Mouse (Mus musculus) neural tube, embryonic 12.5 days (tissue): ENCODE measurements around the gene Brd3os. TPM values are rescaled to one million over a fixed set of nuclear protein-coding genes. Genes with fewer than 3 reads are reported as not detected.

ENCODE experiments used
- ATAC-seq: fragments of 200-750 bp; cut with Nextera tagmentation; 2 replicates; pipeline ENCODE4 v1.8.0; 2017; ENCODE audit warnings: low read depth, mild to moderate bottlenecking, moderate TSS enrichment, moderate library complexity; ENCODE audit not compliant: low FRiP score
- H3K27ac ChIP-seq: fragments of 300-500 bp; sonication (generic); 2 replicates; pipeline ENCODE4 v1.5.1; 2016
- H3K27me3 ChIP-seq: fragments of 300-500 bp; sonication (generic); replicated peaks from 2 replicates; pipeline ENCODE4 v1.6.1; 2016; ENCODE audit warnings: mild to moderate bottlenecking
- H3K36me3 ChIP-seq: fragments of 300-500 bp; sonication (generic); 2 replicates; pipeline ENCODE4 v1.6.1; 2016; ENCODE audit warnings: mild to moderate bottlenecking
- H3K4me1 ChIP-seq: fragments of 300-500 bp; sonication (generic); 2 replicates; pipeline ENCODE4 v1.6.1; 2016
- H3K4me2 ChIP-seq: fragments of 300-500 bp; sonication (generic); replicated peaks from 2 replicates; pipeline ENCODE4 v1.6.1; 2016; ENCODE audit warnings: mild to moderate bottlenecking
- H3K4me3 ChIP-seq: fragments of 300-500 bp; sonication (generic); 2 replicates; pipeline ENCODE4 v1.5.1; 2016
- H3K9ac ChIP-seq: fragments of 300-500 bp; sonication (generic); 2 replicates; pipeline ENCODE4 v1.6.1; 2016; ENCODE audit warnings: mild to moderate bottlenecking
- H3K9me3 ChIP-seq: fragments of 300-500 bp; sonication (generic); 2 replicates; pipeline ENCODE4 v1.6.1; 2016; ENCODE audit warnings: mild to moderate bottlenecking
- WGBS: fragments of 180-500 bp; shearing (Covaris S2); methylation state at CpG from one replicate; pipeline ENCODE4 v1.1.7; 2016; 5-methylcytosine and 5-hydroxymethylcytosine counted together
- polyA plus RNA-seq: library from polyadenylated mRNA; unstranded; fragments of >200 nt; fragmentation: Nextera tagmentation; extraction: Ambion mirVana; gene quantifications from 2 replicates; pipeline ENCODE4 v1.2.1, GENCODE M21; 2016

Brd3os gene
- 19.4 and 19.5 TPM in 2 replicates for polyA plus RNA-seq

- H3K4me3 ChIP-seq, result peak within 1 kb of the TSS; percentile 63
- H3K27me3 ChIP-seq, result no peaks in the 10 kb centered on the region
- 2% methylated on average over 36 of the region's 36 CpGs for WGBS
- H3K27ac ChIP-seq, result peak within 1 kb of the TSS; percentile 37; the same call in 1 of the 2 replicates
- no peaks in the 10 kb centered on the region for H3K9me3 ChIP-seq
- H3K36me3 ChIP-seq, result peaks cover 25% of the 10 kb centered on the region
- ATAC-seq, result peak; percentile 90
- H3K4me1 ChIP-seq, result peaks cover 13% of the 10 kb centered on the region
- H3K9ac ChIP-seq, result peak within 1 kb of the TSS; percentile 70
- peak within 1 kb of the TSS; percentile 85 for H3K4me2 ChIP-seq
These were observed at the start of gene Brd3os for GRCm38 (mm10) chr2:27441767-27442707. TSS of gene Brd3os (plus strand) at chr2:27442324.

- no peaks in the 10 kb centered on the region for H3K9me3 ChIP-seq
- H3K27ac ChIP-seq, result 0 out of 2 replicates have a peak overlapping the region, but pooled peaks have one; percentile 5
- H3K4me2 ChIP-seq, result no peak overlapping the region
- ATAC-seq, result no peak
- H3K4me1 ChIP-seq, result peaks cover 78% of the 10 kb centered on the region
- no peak overlapping the region for H3K9ac ChIP-seq
- no peaks in the 10 kb centered on the region for H3K27me3 ChIP-seq
- no peak overlapping the region for H3K4me3 ChIP-seq
- 64% methylated on average over 10 of the region's 10 CpGs for WGBS
- H3K36me3 ChIP-seq, result peaks cover 3% of the 10 kb centered on the region; the same call in 1 of the 2 replicates
These were observed 47.8 kb upstream of the Brd3os start for GRCm38 (mm10) chr2:27394158-27394832.

GRCm38 (mm10) chr2:27396656-27397440, 45.3 kb upstream of the Brd3os start:
- peaks cover 53% of the 10 kb centered on the region for H3K4me1 ChIP-seq
- no peak overlapping the region for H3K9ac ChIP-seq
- no peak overlapping the region for H3K4me2 ChIP-seq
- H3K9me3 ChIP-seq, result no peaks in the 10 kb centered on the region
- WGBS, result 63% methylated on average over 17 of the region's 17 CpGs
- ATAC-seq, result no peak
- H3K4me3 ChIP-seq, result no peak overlapping the region
- peaks cover 8% of the 10 kb centered on the region; the same call in 1 of the 2 replicates for H3K36me3 ChIP-seq
- no peak overlapping the region for H3K27ac ChIP-seq
- H3K27me3 ChIP-seq, result no peaks in the 10 kb centered on the region

- Histone ChIP-seq H3K9me3 (no peaks in the 10 kb centered on the region), H3K27ac (no peak overlapping the region), H3K4me1 (peaks cover 43% of the 10 kb centered on the region), H3K9ac (no peak overlapping the region), H3K4me3 (no peak overlapping the region), H3K4me2 (no peak overlapping the region), H3K36me3 (peaks cover 8% of the 10 kb centered on the region; the same call in 1 of the 2 replicates), H3K27me3 (no peaks in the 10 kb centered on the region)
- WGBS, result 93% methylated on average over 2 of the region's 2 CpGs
- ATAC-seq, result no peak
These were observed 42.0 kb upstream of the Brd3os start for GRCm38 (mm10) chr2:27400083-27400482.

GRCm38 (mm10) chr2:27401544-27401943, 40.6 kb upstream of the Brd3os start:
- 84% methylated on average over 2 of the region's 2 CpGs for WGBS
- H3K9ac ChIP-seq, result no peak overlapping the region
- H3K4me3 ChIP-seq, result no peak overlapping the region
- no peak overlapping the region for H3K4me2 ChIP-seq
- peaks cover 8% of the 10 kb centered on the region; the same call in 1 of the 2 replicates for H3K36me3 ChIP-seq
- no peaks in the 10 kb centered on the region for H3K9me3 ChIP-seq
- peaks cover 42% of the 10 kb centered on the region for H3K4me1 ChIP-seq
- no peaks in the 10 kb centered on the region for H3K27me3 ChIP-seq
- no peak overlapping the region for H3K27ac ChIP-seq
- ATAC-seq, result no peak

GRCm38 (mm10) chr2:27404375-27405093, 37.6 kb upstream of the Brd3os start:
- H3K4me1 ChIP-seq, result peaks cover 53% of the 10 kb centered on the region
- ATAC-seq, result no peak
- no peaks in the 10 kb centered on the region for H3K9me3 ChIP-seq
- H3K36me3 ChIP-seq, result peaks cover 2% of the 10 kb centered on the region; the same call in 1 of the 2 replicates
- no peak overlapping the region for H3K9ac ChIP-seq
- H3K4me2 ChIP-seq, result no peak overlapping the region
- H3K4me3 ChIP-seq, result no peak overlapping the region
- WGBS, result 57% methylated on average over 6 of the region's 6 CpGs
- H3K27ac ChIP-seq, result no peak overlapping the region
- no peaks in the 10 kb centered on the region for H3K27me3 ChIP-seq

- Histone ChIP-seq H3K4me1 (peaks cover 57% of the 10 kb centered on the region), H3K9ac (no peak overlapping the region), H3K27me3 (no peaks in the 10 kb centered on the region), H3K36me3 (no peaks in the 10 kb centered on the region), H3K27ac (no peak overlapping the region), H3K4me2 (no peak overlapping the region), H3K4me3 (no peak overlapping the region), H3K9me3 (no peaks in the 10 kb centered on the region)
- 63% methylated on average over 5 of the region's 5 CpGs for WGBS
- no peak; the same call in 1 of the 2 replicates for ATAC-seq
These were observed 36.8 kb upstream of the Brd3os start for GRCm38 (mm10) chr2:27405094-27405884.

GRCm38 (mm10) chr2:27406928-27407327, 35.2 kb upstream of the Brd3os start:
- Histone ChIP-seq H3K27me3 (no peaks in the 10 kb centered on the region), H3K4me2 (no peak overlapping the region), H3K4me1 (peaks cover 72% of the 10 kb centered on the region), H3K4me3 (no peak overlapping the region), H3K9me3 (no peaks in the 10 kb centered on the region), H3K27ac (no peak overlapping the region), H3K9ac (no peak overlapping the region), H3K36me3 (no peaks in the 10 kb centered on the region)
- 93% methylated on average over 5 of the region's 5 CpGs for whole genome bisulfite sequencing
- no peak for ATAC-seq

- Histone ChIP-seq H3K27ac (no peak overlapping the region), H3K36me3 (no peaks in the 10 kb centered on the region), H3K9ac (no peak overlapping the region), H3K4me1 (peaks cover 83% of the 10 kb centered on the region), H3K4me2 (no peak overlapping the region), H3K27me3 (no peaks in the 10 kb centered on the region), H3K9me3 (no peaks in the 10 kb centered on the region), H3K4me3 (no peak overlapping the region)
- no peak for ATAC-seq
- 74% methylated on average over 3 of the region's 3 CpGs for WGBS
These were observed 33.9 kb upstream of the Brd3os start for GRCm38 (mm10) chr2:27408194-27408593.

- Histone ChIP-seq H3K27me3 (no peaks in the 10 kb centered on the region), H3K4me2 (peak overlapping the region; percentile 41; the same call in 1 of the 2 replicates), H3K9ac (no peak overlapping the region), H3K4me3 (no peak overlapping the region), H3K27ac (no peak overlapping the region), H3K36me3 (no peaks in the 10 kb centered on the region), H3K9me3 (no peaks in the 10 kb centered on the region), H3K4me1 (peaks cover 84% of the 10 kb centered on the region)
- ATAC-seq, result no peak
- WGBS, result 84% methylated on average over 6 of the region's 6 CpGs
These were observed 31.5 kb upstream of the Brd3os start for GRCm38 (mm10) chr2:27410518-27411140.
